Mouse (Mus musculus): ENCODE results near the gene Olfml2b. TPM values are rescaled to one million over a fixed set of nuclear protein-coding genes. Genes with fewer than 3 reads are reported as not detected.

Gene Olfml2b
- polyA plus RNA-seq (2014; fragmentation: Nextera tagmentation; extraction: Ambion mirVana), result 5.2 and 5.7 TPM in 2 replicates

- H3K4me2 ChIP-seq (replicated peaks), result peak within 1 kb of the TSS; percentile 77
- H3K27me3 ChIP-seq (ENCODE audit: control insufficient read depth, insufficient read depth, low read length), result no peaks in the 10 kb centered on the region
- H3K36me3 ChIP-seq (replicated peaks; ENCODE audit: control insufficient read depth, insufficient read depth), result no peaks in the 10 kb centered on the region
- H3K4me3 ChIP-seq (replicated peaks; ENCODE audit: low read length), result peak within 1 kb of the TSS; percentile 52
- DNase-seq (ENCODE audit: low spot score), result peak; percentile 73
- 13% methylated on average over 51 of the region's 51 CpGs for WGBS
- peak within 1 kb of the TSS; percentile 66 for H3K9ac ChIP-seq
- H3K4me1 ChIP-seq (replicated peaks; ENCODE audit: control insufficient read depth, insufficient read depth, low read length), result peaks cover 13% of the 10 kb centered on the region; the same call in 1 of the 2 replicates
- H3K27ac ChIP-seq, result no peak within 1 kb of the TSS
- H3K9me3 ChIP-seq (ENCODE audit: control insufficient read depth, low read length), result no peaks in the 10 kb centered on the region
- peak; percentile 96 for ATAC-seq (ENCODE audit: low FRiP score)
Observed at GRCm38 (mm10) chr1:170644255-170645205, at the start of gene Olfml2b. TSS of gene Olfml2b (plus strand) at chr1:170644532.

GRCm38 (mm10) chr1:170594575-170594974, 49.8 kb upstream of the Olfml2b start:
- DNase-seq (ENCODE audit: low spot score) (no peak), ATAC-seq (ENCODE audit: low FRiP score) (no peak)
- Histone ChIP-seq H3K9me3 (ENCODE audit: control insufficient read depth, low read length) (0 out of 2 replicates have a peak, but pooled peaks cover 5% of the 10 kb centered on the region), H3K4me1 (replicated peaks; ENCODE audit: control insufficient read depth, insufficient read depth, low read length) (no peaks in the 10 kb centered on the region), H3K27me3 (ENCODE audit: control insufficient read depth, insufficient read depth, low read length) (no peaks in the 10 kb centered on the region), H3K4me2 (replicated peaks) (no peak overlapping the region), H3K27ac (no peak overlapping the region), H3K9ac (no peak overlapping the region), H3K36me3 (replicated peaks; ENCODE audit: control insufficient read depth, insufficient read depth) (no peaks in the 10 kb centered on the region), H3K4me3 (replicated peaks; ENCODE audit: low read length) (no peak overlapping the region)
- WGBS, result 96% methylated on average over 7 of the region's 7 CpGs

- no peaks in the 10 kb centered on the region for H3K27me3 ChIP-seq (ENCODE audit: control insufficient read depth, insufficient read depth, low read length)
- no peaks in the 10 kb centered on the region for H3K36me3 ChIP-seq (replicated peaks; ENCODE audit: control insufficient read depth, insufficient read depth)
- no peak overlapping the region for H3K4me2 ChIP-seq (replicated peaks)
- no peak for DNase-seq (ENCODE audit: low spot score)
- no peak overlapping the region for H3K27ac ChIP-seq
- no peaks in the 10 kb centered on the region for H3K9me3 ChIP-seq (ENCODE audit: control insufficient read depth, low read length)
- H3K4me1 ChIP-seq (replicated peaks; ENCODE audit: control insufficient read depth, insufficient read depth, low read length), result no peaks in the 10 kb centered on the region
- no peak overlapping the region for H3K4me3 ChIP-seq (replicated peaks; ENCODE audit: low read length)
- no peak overlapping the region for H3K9ac ChIP-seq
- ATAC-seq (ENCODE audit: low FRiP score), result no peak
- 87% methylated on average over 21 of the region's 21 CpGs for WGBS
Observed at GRCm38 (mm10) chr1:170605228-170606001, 38.9 kb upstream of the Olfml2b start.

- H3K9me3 ChIP-seq (ENCODE audit: control insufficient read depth, low read length), result no peaks in the 10 kb centered on the region
- no peak overlapping the region for H3K27ac ChIP-seq
- ATAC-seq (ENCODE audit: low FRiP score), result no peak
- H3K9ac ChIP-seq, result no peak overlapping the region
- H3K4me3 ChIP-seq (replicated peaks; ENCODE audit: low read length), result no peak overlapping the region
- no peaks in the 10 kb centered on the region for H3K36me3 ChIP-seq (replicated peaks; ENCODE audit: control insufficient read depth, insufficient read depth)
- no peak overlapping the region for H3K4me2 ChIP-seq (replicated peaks)
- no peaks in the 10 kb centered on the region for H3K27me3 ChIP-seq (ENCODE audit: control insufficient read depth, insufficient read depth, low read length)
- H3K4me1 ChIP-seq (replicated peaks; ENCODE audit: control insufficient read depth, insufficient read depth, low read length), result no peaks in the 10 kb centered on the region
- WGBS, result 92% methylated on average over 8 of the region's 8 CpGs
- no peak for DNase-seq (ENCODE audit: low spot score)
Observed at GRCm38 (mm10) chr1:170607231-170607917, 37.0 kb upstream of the Olfml2b start.

- H3K27me3 ChIP-seq (ENCODE audit: control insufficient read depth, insufficient read depth, low read length), result no peaks in the 10 kb centered on the region
- ATAC-seq (ENCODE audit: low FRiP score), result no peak
Observed at GRCm38 (mm10) chr1:170608461-170609071, 35.8 kb upstream of the Olfml2b start.

GRCm38 (mm10) chr1:170609872-170610271, 34.5 kb upstream of the Olfml2b start:
- ATAC-seq (ENCODE audit: low FRiP score) (no peak), DNase-seq (ENCODE audit: low spot score) (no peak)
- Histone ChIP-seq H3K4me2 (replicated peaks) (no peak overlapping the region), H3K36me3 (replicated peaks; ENCODE audit: control insufficient read depth, insufficient read depth) (no peaks in the 10 kb centered on the region), H3K27ac (no peak overlapping the region), H3K4me1 (replicated peaks; ENCODE audit: control insufficient read depth, insufficient read depth, low read length) (no peaks in the 10 kb centered on the region), H3K27me3 (ENCODE audit: control insufficient read depth, insufficient read depth, low read length) (no peaks in the 10 kb centered on the region), H3K9me3 (ENCODE audit: control insufficient read depth, low read length) (no peaks in the 10 kb centered on the region), H3K9ac (no peak overlapping the region), H3K4me3 (replicated peaks; ENCODE audit: low read length) (no peak overlapping the region)
- 82% methylated on average over 7 of the region's 7 CpGs for WGBS

More at GRCm38 (mm10) chr1:170608461-170609071, 35.8 kb upstream of the Olfml2b start:
- H3K4me2 ChIP-seq (replicated peaks), result no peak overlapping the region
- H3K27ac ChIP-seq, result no peak overlapping the region
- no peak overlapping the region for H3K4me3 ChIP-seq (replicated peaks; ENCODE audit: low read length)
- H3K36me3 ChIP-seq (replicated peaks; ENCODE audit: control insufficient read depth, insufficient read depth), result no peaks in the 10 kb centered on the region
- DNase-seq (ENCODE audit: low spot score), result no peak
- no peak overlapping the region for H3K9ac ChIP-seq
- 90% methylated on average over 3 of the region's 3 CpGs for WGBS
- H3K4me1 ChIP-seq (replicated peaks; ENCODE audit: control insufficient read depth, insufficient read depth, low read length), result no peaks in the 10 kb centered on the region
- H3K9me3 ChIP-seq (ENCODE audit: control insufficient read depth, low read length), result no peaks in the 10 kb centered on the region

GRCm38 (mm10) chr1:170610289-170610688, 34.0 kb upstream of the Olfml2b start:
- Histone ChIP-seq H3K9ac (no peak overlapping the region), H3K27me3 (ENCODE audit: control insufficient read depth, insufficient read depth, low read length) (no peaks in the 10 kb centered on the region), H3K36me3 (replicated peaks; ENCODE audit: control insufficient read depth, insufficient read depth) (no peaks in the 10 kb centered on the region), H3K9me3 (ENCODE audit: control insufficient read depth, low read length) (no peaks in the 10 kb centered on the region), H3K27ac (no peak overlapping the region), H3K4me3 (replicated peaks; ENCODE audit: low read length) (no peak overlapping the region), H3K4me2 (replicated peaks) (no peak overlapping the region), H3K4me1 (replicated peaks; ENCODE audit: control insufficient read depth, insufficient read depth, low read length) (no peaks in the 10 kb centered on the region)
- ATAC-seq (ENCODE audit: low FRiP score) (no peak), DNase-seq (ENCODE audit: low spot score) (no peak)
- 86% methylated on average over 3 of the region's 3 CpGs for WGBS

- DNase-seq (ENCODE audit: low spot score), result no peak
- no peak overlapping the region for H3K4me3 ChIP-seq (replicated peaks; ENCODE audit: low read length)
- H3K27ac ChIP-seq, result no peak overlapping the region
- H3K4me1 ChIP-seq (replicated peaks; ENCODE audit: control insufficient read depth, insufficient read depth, low read length), result no peaks in the 10 kb centered on the region
- no peak for ATAC-seq (ENCODE audit: low FRiP score)
- H3K4me2 ChIP-seq (replicated peaks), result no peak overlapping the region
- H3K36me3 ChIP-seq (replicated peaks; ENCODE audit: control insufficient read depth, insufficient read depth), result no peaks in the 10 kb centered on the region
- no peak overlapping the region for H3K9ac ChIP-seq
- H3K27me3 ChIP-seq (ENCODE audit: control insufficient read depth, insufficient read depth, low read length), result no peaks in the 10 kb centered on the region
- WGBS, result 97% methylated on average over 3 of the region's 3 CpGs
- H3K9me3 ChIP-seq (ENCODE audit: control insufficient read depth, low read length), result no peaks in the 10 kb centered on the region
Observed at GRCm38 (mm10) chr1:170610695-170611094, 33.6 kb upstream of the Olfml2b start.
